Mouse (Mus musculus) 416B (cell line): Measurements from ENCODE around the gene Hamp2.
A peak's percentile ranks its signal among the peaks of the same experiment; 100 is the strongest.

Experiments used
- DNase-seq: peaks from one replicate; pipeline ENCODE4 v3.0.0; 2011; ENCODE audit warnings: low read depth

The Hamp2 gene

DNA sequence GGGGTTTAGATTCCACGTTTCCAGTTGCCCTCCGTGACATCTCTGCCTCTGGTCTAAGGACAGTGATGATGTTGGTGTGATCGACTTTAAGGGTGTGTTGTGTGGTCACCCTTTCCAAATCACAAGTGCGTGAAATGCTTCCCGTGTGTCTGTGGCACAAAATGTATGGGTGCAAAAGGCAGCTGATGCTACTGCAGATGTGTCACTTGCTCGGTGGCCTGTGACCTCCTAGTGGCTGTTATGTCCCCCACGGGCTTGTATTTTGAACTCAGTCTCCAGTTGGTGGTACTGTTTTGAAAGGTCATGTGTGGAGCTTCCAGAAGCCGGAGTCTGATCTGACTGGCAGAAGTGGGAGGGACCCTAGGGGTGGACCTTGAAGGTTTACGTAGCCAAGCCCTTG is 32.7 kb downstream of the Hamp2 start:
- no peak for DNase-seq

GRCm38 (mm10) chr7:30890681-30891080 is 33.8 kb downstream of the Hamp2 start:
- no peak for DNase-seq

- DNase-seq = no peak
Observed at GRCm38 (mm10) chr7:30888786-30889185, 35.7 kb downstream of the Hamp2 start.

DNA sequence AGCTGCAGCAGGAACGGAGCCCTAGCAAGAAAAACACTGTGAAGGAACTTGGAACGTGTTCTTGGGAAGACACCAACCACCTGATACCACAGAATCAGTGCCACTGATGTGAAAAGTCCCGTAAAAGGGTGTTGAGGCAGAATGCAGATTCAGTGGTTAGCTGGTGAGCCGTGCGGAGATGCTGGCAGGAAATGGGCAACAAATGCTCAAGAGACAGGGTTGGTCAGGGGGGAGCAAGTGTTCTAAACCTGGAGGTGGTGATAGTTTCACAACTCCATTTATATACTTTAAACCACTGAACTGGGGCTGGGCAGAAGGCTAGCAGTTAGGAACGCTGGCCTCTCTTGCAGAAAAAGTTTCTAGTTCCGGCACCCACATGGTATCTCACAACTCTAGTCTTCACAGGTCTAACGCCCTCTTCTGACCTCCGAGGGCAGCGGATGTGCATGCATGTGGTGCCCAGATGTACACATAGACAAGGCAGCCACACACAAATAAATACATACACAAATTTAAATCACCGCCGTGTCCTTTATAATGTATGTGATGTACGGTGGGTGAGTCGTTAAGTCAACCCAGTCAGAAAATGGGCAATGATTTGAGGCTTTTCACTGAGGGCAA is 36.8 kb downstream of the Hamp2 start:
- peak; percentile 68 for DNase-seq

- peak; percentile 86 for DNase-seq
Observed at GRCm38 (mm10) chr7:30886852-30887251, 37.6 kb downstream of the Hamp2 start.

GRCm38 (mm10) chr7:30884047-30884446 is 40.4 kb downstream of the Hamp2 start:
- DNase-seq = no peak

DNA sequence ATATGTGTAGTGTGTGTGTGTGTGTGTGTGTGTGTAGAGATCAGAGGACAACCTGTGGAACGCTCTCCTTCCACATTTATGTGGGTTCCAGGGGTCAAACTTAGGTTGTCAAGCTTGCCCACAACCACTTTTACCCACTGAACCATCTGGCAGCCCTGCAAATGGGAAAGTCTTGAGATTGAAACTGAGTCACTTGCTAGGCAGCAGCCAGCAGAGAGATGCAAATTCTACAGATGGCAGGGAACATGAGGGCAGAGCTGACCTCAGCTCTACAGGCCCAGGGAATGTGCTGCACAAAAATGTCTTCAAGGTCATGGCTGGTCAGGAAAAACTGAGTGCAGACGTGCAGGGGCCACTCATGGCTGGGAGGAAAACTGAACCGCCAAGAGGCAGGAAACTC is 43.1 kb downstream of the Hamp2 start:
- DNase-seq = no peak

DNA sequence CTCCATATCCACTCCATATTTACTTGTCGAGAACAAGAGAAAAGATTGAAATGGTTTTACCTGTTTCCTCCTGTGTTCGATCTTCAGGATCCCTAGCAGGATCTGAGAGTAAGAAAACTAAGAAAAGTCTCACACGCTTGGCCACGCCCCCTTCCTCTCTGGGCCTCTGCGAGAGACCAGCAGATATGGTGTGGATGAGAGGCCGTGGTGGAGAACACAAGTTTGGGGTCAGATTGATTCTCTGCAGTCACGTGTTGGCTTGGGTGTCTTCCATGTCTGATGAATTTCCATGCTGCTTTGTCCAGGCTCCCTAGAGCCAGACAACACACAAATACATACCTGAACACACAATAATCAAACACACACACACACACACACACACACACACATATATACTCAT is 44.3 kb downstream of the Hamp2 start, which contains the start of gene Cd22:
Gene Cd22 (minus strand): TSS at position 167 of the 400 bp plus-strand sequence.
- peak; percentile 45 for DNase-seq

DNA sequence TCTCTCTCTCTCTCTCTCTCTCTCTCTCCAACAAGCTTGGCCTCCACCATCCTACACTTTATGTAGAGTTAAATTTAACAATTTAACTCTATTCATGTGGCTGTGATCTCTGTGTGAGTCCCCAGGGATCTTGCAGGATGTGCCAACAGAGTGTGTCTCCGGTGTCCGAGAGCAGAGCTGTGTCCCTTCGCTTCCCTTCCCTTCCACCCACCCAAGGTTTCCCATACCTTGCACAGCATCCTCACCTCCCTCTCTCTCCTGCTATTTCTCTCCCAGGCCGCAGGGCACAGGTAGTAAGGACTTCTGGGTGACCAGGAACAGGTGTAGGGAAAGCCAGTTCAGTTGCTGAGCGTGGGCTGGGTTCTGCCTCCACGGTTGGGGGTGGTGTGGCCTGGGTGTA is 45.5 kb downstream of the Hamp2 start:
- DNase-seq = no peak

GRCm38 (mm10) chr7:30873083-30873482 is 51.4 kb downstream of the Hamp2 start:
- peak; percentile 78 for DNase-seq
